Mouse (Mus musculus): ENCODE results near the gene Hira. TPM values are rescaled to one million over a fixed set of nuclear protein-coding genes. Genes with fewer than 3 reads are reported as not detected.
A peak's percentile ranks its signal among the peaks of the same experiment; 100 is the strongest.

Hira gene
- total and polyA plus RNA-seq, 3 experiments = 34.7 to 55.4 (median 46.2) TPM

GRCm38 (mm10) chr16:18896429-18896828, 19.6 kb downstream of the Hira start:
- TF ChIP-seq GATA1 (IDR thresholded peaks at IDR 0.05; ENCODE audit: borderline replicate concordance, low read length) (no peak), TAL1 (conservative IDR thresholded peaks at IDR 0.05; ENCODE audit: low read depth, low read length) (peak; percentile 49; the same call in 1 of the 2 replicates)
- DNase-seq (ENCODE audit: low spot score) = no peak
- Histone ChIP-seq H3K27me3 (ENCODE audit: insufficient read depth, low read length) (no peaks in the 10 kb centered on the region), H3K4me3 (ENCODE audit: low read depth, low read length) (no peak overlapping the region), H3K36me3 (replicated peaks) (peaks cover 75% of the 10 kb centered on the region), H3K4me1 (ENCODE audit: insufficient read depth, low read depth, low read length) (peaks cover 50% of the 10 kb centered on the region), H3K9me3 (replicated peaks) (no peaks in the 10 kb centered on the region)
- ATAC-seq (ENCODE audit: extremely low read depth, insufficient number of reproducible peaks, low FRiP score, poor library complexity, severe bottlenecking) = 0 out of 2 replicates have a peak, but pooled peaks have one; percentile 15

GRCm38 (mm10) chr16:18905648-18906047, 28.8 kb downstream of the Hira start:
- ATAC-seq (ENCODE audit: extremely low read depth, insufficient number of reproducible peaks, low FRiP score, poor library complexity, severe bottlenecking) (no peak), DNase-seq (ENCODE audit: low spot score) (no peak)
- H3K4me1 ChIP-seq (ENCODE audit: insufficient read depth, low read depth, low read length) = peaks cover 5% of the 10 kb centered on the region; the same call in 1 of the 2 replicates
- TF ChIP-seq GATA1 (IDR thresholded peaks at IDR 0.05; ENCODE audit: borderline replicate concordance, low read length) = no peak
- no peak for TF ChIP-seq TAL1 (conservative IDR thresholded peaks at IDR 0.05; ENCODE audit: low read depth, low read length)
- TF ChIP-seq POLR2AphosphoS5 (IDR thresholded peaks at IDR 0.05; ENCODE audit: insufficient replicate concordance, low read depth, low read length) = no peak
- TF ChIP-seq CTCF (IDR thresholded peaks at IDR 0.05; ENCODE audit: low read depth, low read length) = no peak
- H3K9me3 ChIP-seq (replicated peaks) = no peaks in the 10 kb centered on the region
- H3K4me3 ChIP-seq (ENCODE audit: low read depth, low read length) = no peak overlapping the region
- H3K36me3 ChIP-seq (replicated peaks) = peaks cover 82% of the 10 kb centered on the region
- H3K27me3 ChIP-seq (ENCODE audit: insufficient read depth, low read length) = no peaks in the 10 kb centered on the region

DNA sequence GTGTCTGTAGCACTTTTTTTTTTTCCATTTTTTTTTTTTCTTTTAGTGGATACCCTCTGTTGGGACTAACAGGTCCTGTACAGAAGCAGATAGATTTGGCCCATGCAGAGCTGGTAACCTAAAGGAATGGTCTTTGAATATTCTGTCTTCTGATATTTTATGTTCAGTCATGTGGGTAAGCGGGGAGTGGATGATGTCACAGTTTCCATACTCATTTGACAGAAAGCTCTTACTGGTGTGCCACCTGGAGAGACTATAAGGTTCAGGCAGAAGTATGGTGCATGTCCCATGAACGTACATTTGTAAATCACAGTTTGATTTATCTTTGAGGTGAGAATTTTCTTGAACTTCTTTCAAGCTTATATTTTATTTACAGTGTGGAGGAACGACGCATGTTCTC, 39.2 kb downstream of the Hira start:
- H3K4me1 ChIP-seq (ENCODE audit: insufficient read depth, low read depth, low read length) = no peaks in the 10 kb centered on the region; the same call in 1 of the 2 replicates
- H3K36me3 ChIP-seq (replicated peaks) = peaks cover 85% of the 10 kb centered on the region
- DNase-seq (ENCODE audit: low spot score) (no peak), ATAC-seq (ENCODE audit: extremely low read depth, insufficient number of reproducible peaks, low FRiP score, poor library complexity, severe bottlenecking) (no peak)
- H3K4me3 ChIP-seq (ENCODE audit: low read depth, low read length) = no peak overlapping the region
- H3K9me3 ChIP-seq (replicated peaks) = no peaks in the 10 kb centered on the region
- no peak for TF ChIP-seq POLR2AphosphoS5 (IDR thresholded peaks at IDR 0.05; ENCODE audit: insufficient replicate concordance, low read depth, low read length)
- H3K27me3 ChIP-seq (ENCODE audit: insufficient read depth, low read length) = no peaks in the 10 kb centered on the region

GRCm38 (mm10) chr16:18921771-18922170, 44.9 kb downstream of the Hira start:
- H3K9me3 ChIP-seq (replicated peaks) = no peaks in the 10 kb centered on the region
- H3K4me3 ChIP-seq (ENCODE audit: low read depth, low read length) = no peak overlapping the region
- H3K27me3 ChIP-seq (ENCODE audit: insufficient read depth, low read length) = no peaks in the 10 kb centered on the region
- H3K36me3 ChIP-seq (replicated peaks) = peaks cover 95% of the 10 kb centered on the region
- no peak for ATAC-seq (ENCODE audit: extremely low read depth, insufficient number of reproducible peaks, low FRiP score, poor library complexity, severe bottlenecking)
- DNase-seq (ENCODE audit: low spot score) = no peak
- TF ChIP-seq POLR2AphosphoS5 (IDR thresholded peaks at IDR 0.05; ENCODE audit: insufficient replicate concordance, low read depth, low read length) (no peak), TAL1 (conservative IDR thresholded peaks at IDR 0.05; ENCODE audit: low read depth, low read length) (no peak), CTCF (IDR thresholded peaks at IDR 0.05; ENCODE audit: low read depth, low read length) (no peak), GATA1 (IDR thresholded peaks at IDR 0.05; ENCODE audit: borderline replicate concordance, low read length) (no peak), GATA2 (IDR thresholded peaks at IDR 0.05; ENCODE audit: borderline replicate concordance, low read depth, low read length) (no peak)
- H3K4me1 ChIP-seq (ENCODE audit: insufficient read depth, low read depth, low read length) = no peaks in the 10 kb centered on the region

DNA sequence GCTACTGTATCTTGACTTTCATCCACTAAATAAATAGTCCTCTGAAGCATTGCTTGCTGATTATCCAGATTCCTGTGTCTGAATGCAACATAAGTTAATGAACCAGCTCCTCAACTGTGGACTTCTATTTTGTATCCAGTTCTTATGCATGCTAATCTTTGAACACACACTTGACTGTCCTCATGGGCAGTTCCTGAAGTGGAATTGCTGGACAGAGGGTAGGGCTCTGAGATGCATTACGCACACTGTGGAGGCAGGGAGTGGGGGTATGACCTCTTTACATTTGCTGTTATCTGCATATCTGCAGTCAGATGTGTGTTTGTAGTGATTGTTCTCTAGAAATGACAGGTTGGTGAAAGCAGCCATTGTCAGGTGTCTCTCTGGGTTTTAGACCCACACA, 51.1 kb downstream of the Hira start:
- Histone ChIP-seq H3K4me3 (ENCODE audit: low read depth, low read length) (no peak overlapping the region), H3K9me3 (replicated peaks) (no peaks in the 10 kb centered on the region), H3K27me3 (ENCODE audit: insufficient read depth, low read length) (no peaks in the 10 kb centered on the region), H3K4me1 (ENCODE audit: insufficient read depth, low read depth, low read length) (no peaks in the 10 kb centered on the region), H3K36me3 (replicated peaks) (peaks cover 91% of the 10 kb centered on the region)
- ATAC-seq (ENCODE audit: extremely low read depth, insufficient number of reproducible peaks, low FRiP score, poor library complexity, severe bottlenecking) = no peak
- no peak for DNase-seq (ENCODE audit: low spot score)
- no peak for TF ChIP-seq TAL1 (conservative IDR thresholded peaks at IDR 0.05; ENCODE audit: low read depth, low read length)
- no peak for TF ChIP-seq POLR2AphosphoS5 (IDR thresholded peaks at IDR 0.05; ENCODE audit: insufficient replicate concordance, low read depth, low read length)
- no peak for TF ChIP-seq GATA2 (IDR thresholded peaks at IDR 0.05; ENCODE audit: borderline replicate concordance, low read depth, low read length)
- no peak for TF ChIP-seq CTCF (IDR thresholded peaks at IDR 0.05; ENCODE audit: low read depth, low read length)
- TF ChIP-seq GATA1 (IDR thresholded peaks at IDR 0.05; ENCODE audit: borderline replicate concordance, low read length) = no peak

- Histone ChIP-seq H3K9me3 (replicated peaks) (no peaks in the 10 kb centered on the region), H3K36me3 (replicated peaks) (peaks cover 81% of the 10 kb centered on the region), H3K4me1 (ENCODE audit: insufficient read depth, low read depth, low read length) (no peaks in the 10 kb centered on the region), H3K4me3 (ENCODE audit: low read depth, low read length) (no peak overlapping the region), H3K27me3 (ENCODE audit: insufficient read depth, low read length) (no peaks in the 10 kb centered on the region)
- DNase-seq (ENCODE audit: low spot score) = no peak
- ATAC-seq (ENCODE audit: extremely low read depth, insufficient number of reproducible peaks, low FRiP score, poor library complexity, severe bottlenecking) = no peak
- no peak for TF ChIP-seq GATA2 (IDR thresholded peaks at IDR 0.05; ENCODE audit: borderline replicate concordance, low read depth, low read length)
- no peak for TF ChIP-seq TAL1 (conservative IDR thresholded peaks at IDR 0.05; ENCODE audit: low read depth, low read length)
- TF ChIP-seq POLR2AphosphoS5 (IDR thresholded peaks at IDR 0.05; ENCODE audit: insufficient replicate concordance, low read depth, low read length) = no peak
- no peak for TF ChIP-seq CTCF (IDR thresholded peaks at IDR 0.05; ENCODE audit: low read depth, low read length)
These were observed 61.7 kb downstream of the Hira start for GRCm38 (mm10) chr16:18938321-18939082.
